Mouse (Mus musculus): ENCODE results near the gene Hat1.

DNA sequence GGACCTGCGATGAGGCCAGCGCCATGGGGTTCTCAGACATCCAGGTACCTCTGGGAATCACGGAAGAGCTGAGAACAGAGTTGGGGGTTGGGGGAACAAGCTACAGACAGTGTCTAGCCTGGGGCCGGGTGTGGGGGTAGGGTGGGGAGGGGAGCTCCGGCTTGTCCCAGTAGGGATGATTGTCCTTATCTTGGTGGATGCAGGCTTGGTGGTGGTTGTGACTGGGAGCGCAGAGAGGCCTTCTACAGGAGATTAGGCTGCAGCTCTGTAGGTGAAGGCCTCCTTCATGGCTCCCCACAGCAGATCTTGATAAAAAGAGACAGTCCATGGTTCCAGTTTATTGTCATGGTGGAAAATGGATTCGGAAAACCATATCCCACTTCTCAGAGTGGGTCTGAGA, 72.8 kb downstream of the Hat1 start:
- TF ChIP-seq CTCF (IDR thresholded peaks at IDR 0.05; ENCODE audit: low read depth, low read length) = no peak
- no peak for TF ChIP-seq POLR2A (IDR thresholded peaks at IDR 0.05; ENCODE audit: extremely low read depth, insufficient read depth, low read length)
